Mouse (Mus musculus): ENCODE data around the gene Kptn.
A peak's percentile ranks its signal among the peaks of the same experiment; 100 is the strongest.

Kptn gene

GRCm38 (mm10) chr7:16117100-16117499 lies 2.6 kb upstream of the Kptn start:
- no peak for DNase-seq (ENCODE audit: low read depth, low spot score)

GRCm38 (mm10) chr7:16120262-16120600 lies 536 bp downstream of the Kptn start:
- no peak for DNase-seq (ENCODE audit: low read depth, low spot score)

- no peak for DNase-seq (ENCODE audit: low read depth, low spot score)
Measured at GRCm38 (mm10) chr7:16125829-16126228, 6.1 kb downstream of the Kptn start.

- DNase-seq (ENCODE audit: low read depth, low spot score), result no peak
Measured at GRCm38 (mm10) chr7:16128344-16128743, 8.6 kb downstream of the Kptn start.

GRCm38 (mm10) chr7:16128899-16129298 lies 9.2 kb downstream of the Kptn start:
- DNase-seq (ENCODE audit: low read depth, low spot score), result no peak

GRCm38 (mm10) chr7:16129421-16129845 lies 9.7 kb downstream of the Kptn start, which contains the start of gene Slc8a2:
TSS of gene Slc8a2 (plus strand) at chr7:16129826.
- DNase-seq (ENCODE audit: low read depth, low spot score), result peak; percentile 71

GRCm38 (mm10) chr7:16129846-16130691 lies 10.4 kb downstream of the Kptn start:
- DNase-seq (ENCODE audit: low read depth, low spot score), result peak; percentile 74

GRCm38 (mm10) chr7:16130956-16131634 lies 11.4 kb downstream of the Kptn start:
- DNase-seq (ENCODE audit: low read depth, low spot score), result no peak

GRCm38 (mm10) chr7:16132161-16132581 lies 12.5 kb downstream of the Kptn start:
- DNase-seq (ENCODE audit: low read depth, low spot score), result no peak

GRCm38 (mm10) chr7:16132926-16133325 lies 13.2 kb downstream of the Kptn start:
- no peak for DNase-seq (ENCODE audit: low read depth, low spot score)

GRCm38 (mm10) chr7:16133691-16134090 lies 14.0 kb downstream of the Kptn start:
- no peak for DNase-seq (ENCODE audit: low read depth, low spot score)

- DNase-seq (ENCODE audit: low read depth, low spot score), result no peak
Measured at GRCm38 (mm10) chr7:16134951-16135392, 15.3 kb downstream of the Kptn start.

- no peak for DNase-seq (ENCODE audit: low read depth, low spot score)
Measured at GRCm38 (mm10) chr7:16146489-16147410, 27.1 kb downstream of the Kptn start.

GRCm38 (mm10) chr7:16147643-16148042 lies 27.9 kb downstream of the Kptn start:
- peak; percentile 59 for DNase-seq (ENCODE audit: low read depth, low spot score)

GRCm38 (mm10) chr7:16149241-16149640 lies 29.5 kb downstream of the Kptn start:
- DNase-seq (ENCODE audit: low read depth, low spot score), result no peak

- no peak for DNase-seq (ENCODE audit: low read depth, low spot score)
Measured at GRCm38 (mm10) chr7:16150191-16151145, 30.8 kb downstream of the Kptn start.

GRCm38 (mm10) chr7:16153522-16153921 lies 33.8 kb downstream of the Kptn start:
- peak; percentile 68 for DNase-seq (ENCODE audit: low read depth, low spot score)

GRCm38 (mm10) chr7:16155132-16155872 lies 35.6 kb downstream of the Kptn start:
- no peak for DNase-seq (ENCODE audit: low read depth, low spot score)

GRCm38 (mm10) chr7:16156105-16156714 lies 36.5 kb downstream of the Kptn start:
- no peak for DNase-seq (ENCODE audit: low read depth, low spot score)

Measured in forelimb bud, embryonic 11.5 days (tissue).